Mouse (Mus musculus) heart, embryonic 16.5 days (tissue): ENCODE results near the gene Zhx3. TPM values are rescaled to one million over a fixed set of nuclear protein-coding genes. Genes with fewer than 3 reads are reported as not detected.

Source experiments
- ATAC-seq: fragments of 200-750 bp; cut with Nextera tagmentation; replicated peaks from 2 replicates; pipeline ENCODE4 v1.8.0; 2017; ENCODE audit warnings: moderate number of reproducible peaks; ENCODE audit not compliant: insufficient read depth, low FRiP score; ENCODE audit errors: extremely low read depth
- H3K27ac ChIP-seq: fragments of 300-500 bp; sonication (generic); 2 replicates; pipeline ENCODE4 v1.5.1; 2014; ENCODE audit warnings: mild to moderate bottlenecking, low read length, control low read depth, moderate library complexity
- H3K27me3 ChIP-seq: fragments of 300-500 bp; sonication (generic); 2 replicates; pipeline ENCODE4 v1.6.1; 2014; ENCODE audit warnings: low read length, mixed read lengths; ENCODE audit not compliant: control insufficient read depth, insufficient read depth
- H3K36me3 ChIP-seq: fragments of 300-500 bp; sonication (generic); 2 replicates; pipeline ENCODE4 v1.6.1; 2014; ENCODE audit not compliant: control insufficient read depth, insufficient read depth
- H3K4me1 ChIP-seq: fragments of 300-500 bp; sonication (generic); 2 replicates; pipeline ENCODE4 v1.6.1; 2014; ENCODE audit warnings: low read length, mixed read lengths; ENCODE audit not compliant: control insufficient read depth, insufficient read depth
- H3K4me2 ChIP-seq: fragments of 300-500 bp; sonication (generic); 2 replicates; pipeline ENCODE4 v1.6.1; 2014; ENCODE audit warnings: low read depth, mild to moderate bottlenecking, control low read depth, low read length
- H3K4me3 ChIP-seq: fragments of 300-500 bp; sonication (generic); 2 replicates; pipeline ENCODE4 v1.5.1; 2014; ENCODE audit warnings: mild to moderate bottlenecking, control low read depth, low read length
- H3K9ac ChIP-seq: fragments of 300-500 bp; sonication (generic); 2 replicates; pipeline ENCODE4 v1.6.1; 2014; ENCODE audit warnings: low read length, control low read depth
- H3K9me3 ChIP-seq: fragments of 300-500 bp; sonication (generic); replicated peaks from 2 replicates; pipeline ENCODE4 v1.6.1; 2016; ENCODE audit warnings: low read length; ENCODE audit not compliant: control insufficient read depth
- WGBS: fragments of 180-500 bp; shearing (Covaris S2); extraction: QIAGEN DNeasy Blood & Tissue Kit; methylation state at CpG from one replicate; pipeline ENCODE4 v1.1.7; 2014; 5-methylcytosine and 5-hydroxymethylcytosine counted together
- polyA plus RNA-seq: library from polyadenylated mRNA; unstranded; fragments of >200 nt; fragmentation: Nextera tagmentation; extraction: Ambion mirVana; gene quantifications from 2 replicates; pipeline ENCODE4 v1.2.1, GENCODE M21; 2015

Zhx3 gene
- 6.8 and 7.5 TPM in 2 replicates for polyA plus RNA-seq

DNA sequence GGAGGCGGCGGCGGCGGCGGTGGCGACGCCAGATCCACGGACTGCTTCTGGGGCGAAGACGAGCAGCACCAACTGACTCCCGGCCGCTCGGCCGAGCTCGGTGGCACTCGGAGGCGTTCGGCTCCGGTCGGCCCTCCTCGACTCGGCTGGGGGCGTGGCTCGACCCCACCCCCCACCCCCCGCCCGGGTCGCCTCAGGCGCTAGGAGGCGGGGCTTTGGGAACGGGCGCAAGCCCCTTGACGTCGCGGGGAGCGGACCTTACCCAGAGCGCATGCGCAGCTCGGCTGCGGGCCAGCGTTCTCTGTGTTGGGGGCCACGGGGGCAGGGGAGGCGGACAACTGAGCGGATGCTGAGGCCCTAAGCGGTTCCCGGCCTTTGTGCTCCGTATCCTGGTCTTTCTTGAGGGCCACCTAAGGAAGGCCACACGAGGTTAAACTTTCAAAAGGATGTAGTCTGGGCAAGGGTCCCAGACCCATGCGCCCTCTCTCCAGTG, at the start of gene Zhx3:
Gene Zhx3, minus strand, starts transcription at position 109 of the 493 bp plus-strand sequence.
- H3K27ac ChIP-seq: peak within 1 kb of the TSS; percentile 98
- WGBS: under 1% methylated on average over 48 of the region's 48 CpGs
- peak; percentile 96 for ATAC-seq

GRCm38 (mm10) chr2:160921285-160921684, 48.5 kb upstream of the Zhx3 start:
- H3K9me3 ChIP-seq: no peaks in the 10 kb centered on the region
- H3K27me3 ChIP-seq: no peaks in the 10 kb centered on the region
- H3K36me3 ChIP-seq: no peaks in the 10 kb centered on the region
- H3K4me2 ChIP-seq: no peak overlapping the region
- no peak overlapping the region for H3K4me3 ChIP-seq
- no peak overlapping the region for H3K9ac ChIP-seq
- WGBS: 61% methylated on average over 7 of the region's 7 CpGs
- ATAC-seq: no peak
- H3K27ac ChIP-seq: no peak overlapping the region
- H3K4me1 ChIP-seq: no peaks in the 10 kb centered on the region

More for the DNA sequence above, at the start of gene Zhx3:
- H3K27me3 ChIP-seq: no peaks in the 10 kb centered on the region
- peak within 1 kb of the TSS; percentile 97 for H3K9ac ChIP-seq
- peak within 1 kb of the TSS; percentile 89 for H3K4me2 ChIP-seq
- H3K4me1 ChIP-seq: peaks cover 14% of the 10 kb centered on the region
- H3K4me3 ChIP-seq: peak within 1 kb of the TSS; percentile 89
- H3K36me3 ChIP-seq: no peaks in the 10 kb centered on the region
- no peaks in the 10 kb centered on the region for H3K9me3 ChIP-seq

GRCm38 (mm10) chr2:160918930-160919215, 46.1 kb upstream of the Zhx3 start:
- H3K4me2 ChIP-seq: no peak overlapping the region
- H3K4me1 ChIP-seq: peaks cover 4% of the 10 kb centered on the region; the same call in 1 of the 2 replicates
- no peaks in the 10 kb centered on the region for H3K36me3 ChIP-seq
- 70% methylated on average over 2 of the region's 2 CpGs for WGBS
- no peak overlapping the region for H3K9ac ChIP-seq
- no peak for ATAC-seq
- no peak overlapping the region for H3K4me3 ChIP-seq
- peaks cover 5% of the 10 kb centered on the region; the same call in 1 of the 2 replicates for H3K27me3 ChIP-seq
- no peak overlapping the region for H3K27ac ChIP-seq
- H3K9me3 ChIP-seq: no peaks in the 10 kb centered on the region

DNA sequence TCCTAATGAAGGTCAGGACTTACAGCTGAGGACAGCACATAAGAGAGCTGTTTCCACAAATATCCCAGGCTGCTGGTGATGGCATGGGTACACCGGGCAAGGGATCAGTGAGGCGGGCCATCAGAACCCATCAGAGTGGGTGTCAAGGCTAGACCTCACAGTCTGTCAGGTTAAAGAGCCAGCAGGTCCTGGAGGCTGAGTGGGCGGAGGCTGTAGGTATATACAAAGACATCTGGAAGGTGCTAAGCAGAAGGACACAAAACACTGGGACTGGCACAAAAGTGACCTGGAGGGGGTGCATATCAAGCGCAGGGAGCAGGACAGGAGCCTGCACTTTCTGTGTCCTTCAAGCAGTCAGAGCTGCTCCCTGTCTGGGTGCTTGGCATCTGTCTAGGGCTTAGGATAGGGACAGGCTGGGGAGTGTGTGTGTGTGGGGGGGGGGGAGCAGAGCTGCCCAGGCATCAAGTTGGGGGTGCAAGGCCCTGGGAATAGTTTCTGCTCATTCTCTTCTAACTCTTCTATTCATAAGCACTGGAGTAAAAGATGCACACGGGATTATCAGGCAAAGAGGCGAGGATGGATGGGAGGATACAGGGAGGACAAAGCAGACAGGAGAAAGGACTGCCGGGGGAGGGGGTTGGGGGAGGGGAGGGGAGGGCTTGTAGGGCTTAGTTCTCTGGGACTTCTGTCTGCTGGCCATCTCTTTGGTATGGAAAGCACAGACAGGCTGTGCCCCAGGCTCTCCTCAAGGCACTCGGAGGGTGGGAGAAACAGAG, 45.5 kb upstream of the Zhx3 start:
- peaks cover 9% of the 10 kb centered on the region for H3K27me3 ChIP-seq
- no peak overlapping the region for H3K9ac ChIP-seq
- H3K9me3 ChIP-seq: no peaks in the 10 kb centered on the region
- 68% methylated on average over 8 of the region's 8 CpGs for WGBS
- no peaks in the 10 kb centered on the region for H3K36me3 ChIP-seq
- no peak for ATAC-seq
- no peak overlapping the region for H3K4me3 ChIP-seq
- no peak overlapping the region for H3K4me2 ChIP-seq
- H3K4me1 ChIP-seq: peaks cover 4% of the 10 kb centered on the region; the same call in 1 of the 2 replicates
- no peak overlapping the region for H3K27ac ChIP-seq

DNA sequence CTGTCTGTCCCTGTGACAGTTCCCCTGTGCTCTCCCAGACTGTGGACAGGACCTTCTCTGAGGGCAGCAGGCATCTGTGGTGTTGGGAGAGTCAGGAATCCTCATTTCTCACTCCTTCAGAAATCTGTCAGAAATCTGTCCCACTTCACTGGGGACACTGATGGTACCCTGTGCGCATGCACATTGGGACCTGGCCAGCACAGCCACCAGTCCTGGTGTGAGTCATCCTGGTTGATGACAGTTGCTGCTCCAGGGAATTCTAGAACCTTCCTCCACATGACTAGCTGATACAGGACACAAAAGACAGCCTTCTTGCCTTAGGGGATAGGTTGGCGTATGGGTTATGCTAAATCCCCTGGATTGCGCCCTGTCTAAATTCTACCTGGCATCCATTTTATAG, 44.5 kb upstream of the Zhx3 start:
- no peak overlapping the region for H3K9ac ChIP-seq
- ATAC-seq: no peak
- 72% methylated on average over 3 of the region's 3 CpGs for WGBS

DNA sequence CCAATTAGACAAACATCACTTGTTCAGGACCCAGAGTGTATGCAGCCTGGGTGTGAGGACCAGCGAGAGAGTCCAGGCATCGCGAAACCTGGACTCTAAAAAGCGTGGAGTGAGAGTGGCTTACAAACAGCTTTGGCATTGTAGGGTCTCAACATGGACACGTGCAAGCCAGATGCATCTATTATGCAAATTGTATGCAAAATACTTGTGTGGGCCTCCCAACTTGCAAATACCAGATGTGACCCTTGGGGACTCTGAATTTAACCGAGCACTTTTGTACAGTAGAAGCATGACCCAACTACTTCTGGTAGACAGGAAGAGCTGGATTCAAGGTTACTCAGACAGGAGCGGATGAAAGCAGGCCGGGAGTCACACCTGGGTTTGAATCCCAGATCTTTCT, 43.9 kb upstream of the Zhx3 start:
- Histone ChIP-seq H3K4me1 (peaks cover 5% of the 10 kb centered on the region; the same call in 1 of the 2 replicates), H3K9ac (no peak overlapping the region), H3K36me3 (no peaks in the 10 kb centered on the region), H3K9me3 (no peaks in the 10 kb centered on the region), H3K4me3 (no peak overlapping the region), H3K27ac (no peak overlapping the region), H3K27me3 (peaks cover 26% of the 10 kb centered on the region), H3K4me2 (no peak overlapping the region)
- WGBS: 89% methylated on average over 8 of the region's 8 CpGs
- ATAC-seq: no peak

More for the DNA sequence above, 44.5 kb upstream of the Zhx3 start:
- Histone ChIP-seq H3K36me3 (no peaks in the 10 kb centered on the region), H3K4me3 (no peak overlapping the region), H3K27me3 (peaks cover 20% of the 10 kb centered on the region), H3K9me3 (no peaks in the 10 kb centered on the region), H3K27ac (no peak overlapping the region), H3K4me1 (peaks cover 4% of the 10 kb centered on the region; the same call in 1 of the 2 replicates), H3K4me2 (no peak overlapping the region)

DNA sequence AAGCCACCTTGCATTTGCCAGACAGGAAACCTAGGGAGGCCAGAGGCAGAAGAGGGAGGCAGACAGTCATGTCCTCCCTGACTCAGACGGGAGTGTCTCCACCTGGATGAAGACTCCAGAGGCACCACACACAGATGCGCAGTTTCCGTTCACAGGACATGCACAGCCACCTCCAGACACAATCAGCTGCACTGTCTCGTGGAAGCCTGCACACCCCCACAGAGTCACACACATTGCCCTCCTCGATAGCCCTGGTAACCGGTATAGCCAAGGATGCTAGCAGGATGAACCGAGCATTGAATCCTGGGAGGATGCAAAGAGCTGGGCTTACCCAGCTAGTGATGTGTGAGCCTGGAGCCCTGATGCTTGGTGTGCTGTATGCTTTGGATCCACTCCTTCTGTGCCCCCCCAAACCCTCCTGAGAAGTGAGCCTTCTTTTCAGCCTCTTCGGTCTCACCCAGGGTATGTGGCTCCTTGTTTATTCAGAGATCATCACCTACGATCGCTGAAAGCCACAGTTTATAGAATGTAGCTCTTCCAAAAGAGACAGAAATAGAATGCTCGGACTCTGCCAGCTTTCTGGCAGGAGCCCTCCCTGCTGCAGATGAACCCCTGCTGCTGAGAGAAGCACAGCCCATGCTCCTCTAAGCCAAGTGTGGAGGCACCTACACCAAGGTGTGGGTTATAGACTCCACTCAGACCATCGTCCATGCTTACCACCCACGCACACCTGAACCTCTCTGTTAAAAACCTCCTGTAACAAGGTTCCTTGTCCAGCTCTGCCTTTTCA, 43.2 kb upstream of the Zhx3 start:
- peaks cover 31% of the 10 kb centered on the region for H3K27me3 ChIP-seq
- no peak overlapping the region for H3K9ac ChIP-seq
- H3K4me1 ChIP-seq: peaks cover 9% of the 10 kb centered on the region; the same call in 1 of the 2 replicates
- H3K36me3 ChIP-seq: no peaks in the 10 kb centered on the region
- H3K27ac ChIP-seq: no peak overlapping the region
- ATAC-seq: no peak
- no peaks in the 10 kb centered on the region for H3K9me3 ChIP-seq
- H3K4me2 ChIP-seq: peak overlapping the region; percentile 25; the same call in 1 of the 2 replicates
- no peak overlapping the region for H3K4me3 ChIP-seq
- 50% methylated on average over 13 of the region's 13 CpGs for WGBS

DNA sequence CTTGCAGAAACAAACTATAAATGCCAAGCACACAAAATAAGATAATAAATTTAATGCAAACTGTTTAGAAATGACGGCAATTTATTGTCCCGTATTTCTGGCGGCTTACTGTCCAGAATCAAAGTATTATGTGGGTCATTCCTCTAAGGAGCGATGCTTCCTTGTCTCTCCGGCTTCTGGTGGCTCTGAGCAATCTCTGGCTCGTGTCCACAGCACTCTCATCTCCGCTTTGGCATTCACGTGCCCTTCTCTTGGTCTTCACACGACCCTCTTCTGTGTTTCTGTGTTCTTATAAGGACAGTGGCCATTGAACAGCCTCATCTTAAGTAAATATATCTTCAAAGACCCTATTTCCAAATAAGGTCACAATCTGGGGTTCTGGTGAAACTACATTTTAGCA, 41.9 kb upstream of the Zhx3 start:
- 73% methylated on average over 9 of the region's 9 CpGs for WGBS
- Histone ChIP-seq H3K27ac (no peak overlapping the region), H3K9me3 (no peaks in the 10 kb centered on the region), H3K27me3 (peaks cover 44% of the 10 kb centered on the region), H3K4me2 (no peak overlapping the region), H3K4me3 (no peak overlapping the region), H3K36me3 (no peaks in the 10 kb centered on the region), H3K4me1 (peaks cover 9% of the 10 kb centered on the region; the same call in 1 of the 2 replicates), H3K9ac (no peak overlapping the region)
- ATAC-seq: no peak

- Histone ChIP-seq H3K4me1 (peaks cover 9% of the 10 kb centered on the region; the same call in 1 of the 2 replicates), H3K27me3 (peaks cover 58% of the 10 kb centered on the region), H3K9me3 (no peaks in the 10 kb centered on the region), H3K9ac (peak within 1 kb of the TSS; percentile 63), H3K4me2 (peak within 1 kb of the TSS; percentile 94), H3K27ac (no peak within 1 kb of the TSS), H3K36me3 (no peaks in the 10 kb centered on the region), H3K4me3 (peak within 1 kb of the TSS; percentile 60)
- WGBS: 1% methylated on average over 46 of the region's 46 CpGs
- peak; percentile 59 for ATAC-seq
These were observed 39.5 kb upstream of the Zhx3 start, which contains the start of gene Emilin3 for GRCm38 (mm10) chr2:160912231-160912671. Gene Emilin3, minus strand, starts transcription at chr2:160912328.
